8 mouse cellular contexts compared by ENCODE assay signal in the genomic region with DNA sequence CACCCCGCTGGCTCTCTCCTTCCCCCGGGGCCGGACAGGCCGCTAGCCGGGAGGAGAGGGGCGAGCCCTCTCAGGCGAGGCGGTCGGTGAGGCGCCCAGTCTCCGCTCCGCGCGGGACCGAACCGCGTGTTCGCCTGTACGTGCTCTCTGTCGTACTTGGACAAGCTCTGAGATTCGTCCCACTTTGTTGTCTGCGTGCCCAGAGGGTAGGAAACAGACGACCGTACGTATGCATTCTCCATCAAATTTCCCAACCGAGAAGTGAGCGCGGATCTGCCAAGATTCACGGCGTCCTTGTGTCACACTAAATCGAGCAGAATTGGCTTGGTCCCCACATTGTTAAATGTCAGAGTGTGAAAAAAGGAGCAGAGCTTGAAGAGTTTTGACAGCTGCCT. TPM values are rescaled to one million over a fixed set of nuclear protein-coding genes. Genes with fewer than 3 reads are reported as not detected.
DNase-seq lines count a peak whose midpoint lies in the region; ATAC-seq and TF ChIP-seq lines count a peak whose summit lies in the region.

No protein-coding gene starts in this region.

- TF ChIP-seq CTCF in kidney, adult 2 months (conservative IDR thresholded peaks at IDR 0.05; ENCODE audit: insufficient read depth, insufficient read length, low read depth, low read length) = no peak

- no peaks in the 10 kb centered on the region for H3K36me3 ChIP-seq in kidney, adult 2 months (ENCODE audit: control insufficient read depth, insufficient read depth, low read length)
- H3K36me3 ChIP-seq in embryonic facial prominence, embryonic 11.5 days (replicated peaks; ENCODE audit: control insufficient read depth, insufficient read depth, low read depth, low read length) = 0 out of 2 replicates have a peak, but pooled peaks cover under 1% of the 10 kb centered on the region
- H3K36me3 ChIP-seq in heart, embryonic 16.5 days (ENCODE audit: control insufficient read depth, insufficient read depth) = peaks cover under 1% of the 10 kb centered on the region; the same call in 1 of the 2 replicates
- H3K36me3 ChIP-seq in limb, embryonic 10.5 days = peaks cover 33% of the 10 kb centered on the region
- H3K36me3 ChIP-seq in midbrain, embryonic 11.5 days (ENCODE audit: control insufficient read depth, insufficient read depth, low read length) = peaks cover 3% of the 10 kb centered on the region; the same call in 1 of the 2 replicates

- H3K9ac ChIP-seq in embryonic facial prominence, embryonic 11.5 days (replicated peaks; ENCODE audit: low read length) = peak overlapping the region; percentile 90
- peak overlapping the region; percentile 95 for H3K9ac ChIP-seq in heart, embryonic 16.5 days (ENCODE audit: low read length)
- peak overlapping the region; percentile 86 for H3K9ac ChIP-seq in midbrain, embryonic 11.5 days (ENCODE audit: low read length)

- under 1% methylated on average over 31 of the region's 31 CpGs for WGBS in kidney, adult 2 months
- under 1% methylated on average over 23 of the region's 31 CpGs for WGBS in embryonic facial prominence, embryonic 11.5 days
- WGBS in heart, embryonic 16.5 days = under 1% methylated on average over 23 of the region's 31 CpGs
- under 1% methylated on average over 30 of the region's 31 CpGs for WGBS in limb, embryonic 10.5 days
- under 1% methylated on average over 25 of the region's 31 CpGs for WGBS in midbrain, embryonic 11.5 days

- H3K4me2 ChIP-seq in embryonic facial prominence, embryonic 11.5 days (ENCODE audit: low read depth, low read length) = peak overlapping the region; percentile 43
- peak overlapping the region; percentile 84 for H3K4me2 ChIP-seq in heart, embryonic 16.5 days (ENCODE audit: low read depth, low read length)
- peak overlapping the region; percentile 70 for H3K4me2 ChIP-seq in midbrain, embryonic 11.5 days

- peak overlapping the region; percentile 67 for H3K4me3 ChIP-seq in kidney, adult 2 months (ENCODE audit: insufficient read depth, low read depth, low read length)
- H3K4me3 ChIP-seq in embryonic facial prominence, embryonic 11.5 days (ENCODE audit: low read depth, low read length) = peak overlapping the region; percentile 90
- H3K4me3 ChIP-seq in heart, embryonic 16.5 days (ENCODE audit: low read length) = peak overlapping the region; percentile 96
- peak overlapping the region; percentile 89 for H3K4me3 ChIP-seq in limb, embryonic 10.5 days
- peak overlapping the region; percentile 93 for H3K4me3 ChIP-seq in midbrain, embryonic 11.5 days (ENCODE audit: low read depth, low read length)

- H3K4me1 ChIP-seq in kidney, adult 2 months (ENCODE audit: control insufficient read depth, insufficient read depth, low read length) = peaks cover 2% of the 10 kb centered on the region; the same call in 1 of the 2 replicates
- no peaks in the 10 kb centered on the region for H3K4me1 ChIP-seq in embryonic facial prominence, embryonic 11.5 days (ENCODE audit: control insufficient read depth, insufficient read depth, low read length)
- H3K4me1 ChIP-seq in heart, embryonic 16.5 days (ENCODE audit: control insufficient read depth, insufficient read depth, low read length) = peaks cover 17% of the 10 kb centered on the region
- H3K4me1 ChIP-seq in limb, embryonic 10.5 days = peaks cover 13% of the 10 kb centered on the region
- H3K4me1 ChIP-seq in midbrain, embryonic 11.5 days (ENCODE audit: control insufficient read depth, insufficient read depth, low read length) = peaks cover 10% of the 10 kb centered on the region

- ATAC-seq in embryonic facial prominence, embryonic 11.5 days (replicated peaks; ENCODE audit: insufficient number of reproducible peaks, low FRiP score, low TSS enrichment, low read depth) = peak; percentile 75
- ATAC-seq in heart, embryonic 16.5 days (replicated peaks; ENCODE audit: extremely low read depth, insufficient read depth, low FRiP score) = peak; percentile 70
- ATAC-seq in midbrain, embryonic 11.5 days (ENCODE audit: low FRiP score) = peak; percentile 82

- H3K27me3 ChIP-seq in kidney, adult 2 months (replicated peaks; ENCODE audit: control insufficient read depth, insufficient read depth, low read length) = no peaks in the 10 kb centered on the region
- no peaks in the 10 kb centered on the region for H3K27me3 ChIP-seq in embryonic facial prominence, embryonic 11.5 days (ENCODE audit: control insufficient read depth, insufficient read depth, low read length)
- H3K27me3 ChIP-seq in heart, embryonic 16.5 days (ENCODE audit: control insufficient read depth, insufficient read depth, low read length) = no peaks in the 10 kb centered on the region
- H3K27me3 ChIP-seq in limb, embryonic 10.5 days (ENCODE audit: low read depth, poor library complexity, severe bottlenecking) = no peaks in the 10 kb centered on the region
- H3K27me3 ChIP-seq in midbrain, embryonic 11.5 days (ENCODE audit: control insufficient read depth, insufficient read depth, low read length) = no peaks in the 10 kb centered on the region

- no peak overlapping the region; the same call in 1 of the 2 replicates for H3K27ac ChIP-seq in kidney, adult 2 months (ENCODE audit: insufficient read depth, low read depth, low read length)
- H3K27ac ChIP-seq in embryonic facial prominence, embryonic 11.5 days (replicated peaks; ENCODE audit: low read depth, low read length) = peak overlapping the region; percentile 90
- peak overlapping the region; percentile 96 for H3K27ac ChIP-seq in heart, embryonic 16.5 days (ENCODE audit: low read length)
- peak overlapping the region; percentile 93 for H3K27ac ChIP-seq in limb, embryonic 10.5 days
- peak overlapping the region; percentile 86 for H3K27ac ChIP-seq in midbrain, embryonic 11.5 days (ENCODE audit: low read depth, low read length)

- TF ChIP-seq POLR2A in kidney, adult 2 months (IDR thresholded peaks at IDR 0.05; ENCODE audit: low read depth, low read length) = no peak

- H3K9me3 ChIP-seq in embryonic facial prominence, embryonic 11.5 days (replicated peaks; ENCODE audit: control insufficient read depth, low read length) = no peaks in the 10 kb centered on the region
- H3K9me3 ChIP-seq in heart, embryonic 16.5 days (replicated peaks; ENCODE audit: control insufficient read depth, low read length) = no peaks in the 10 kb centered on the region
- no peaks in the 10 kb centered on the region for H3K9me3 ChIP-seq in limb, embryonic 10.5 days (replicated peaks)
- no peaks in the 10 kb centered on the region for H3K9me3 ChIP-seq in midbrain, embryonic 11.5 days (ENCODE audit: control insufficient read depth, low read length)

- DNase-seq in kidney, adult 2 months = peak; percentile 23
- no peak for DNase-seq in kidney, adult 18-20 months
- DNase-seq in MEL-GATA-1-ER (ENCODE audit: extremely low read depth, low read depth) = peak; percentile 18
- peak; percentile 22 for DNase-seq in embryonic facial prominence, embryonic 11.5 days (ENCODE audit: low spot score)
- DNase-seq in limb, embryonic 10.5 days (ENCODE audit: low spot score) = peak; percentile 65
- DNase-seq in midbrain, embryonic 11.5 days (ENCODE audit: low spot score, missing footprints) = peak; percentile 92
- no peak for DNase-seq in spleen, adult 12 weeks (ENCODE audit: low spot score)

RNA-seq across cellular contexts. Expression of a gene that starts 0.6 kb away (rescaled TPM):
- polyA plus RNA-seq in kidney, adult 2 months (2012; rRNA removed) = 15.8 and 16.3 TPM in 2 replicates
- 158 and 161 TPM in 2 replicates for polyA plus RNA-seq in embryonic facial prominence, embryonic 11.5 days (2014; fragmentation: Nextera tagmentation; extraction: Ambion mirVana)
- polyA plus RNA-seq in heart, embryonic 16.5 days (2015; fragmentation: Nextera tagmentation; extraction: Ambion mirVana) = 84.6 and 93.7 TPM in 2 replicates
- 124 TPM in 2 replicates for polyA plus RNA-seq in limb, embryonic 10.5 days (2016; fragmentation: Nextera tagmentation; extraction: Ambion mirVana)
- 144 and 149 TPM in 2 replicates for polyA plus RNA-seq in midbrain, embryonic 11.5 days (2014; fragmentation: Nextera tagmentation; extraction: Ambion mirVana)

RNA-seq across cellular contexts. Expression of a gene that starts 0.6 kb away (rescaled TPM):
- 1.8 TPM in 2 replicates for polyA plus RNA-seq in kidney, adult 2 months (2012; rRNA removed)
- 22.0 and 24.5 TPM in 2 replicates for polyA plus RNA-seq in embryonic facial prominence, embryonic 11.5 days (2014; fragmentation: Nextera tagmentation; extraction: Ambion mirVana)
- polyA plus RNA-seq in heart, embryonic 16.5 days (2015; fragmentation: Nextera tagmentation; extraction: Ambion mirVana) = 6.2 TPM in 2 replicates
- polyA plus RNA-seq in limb, embryonic 10.5 days (2016; fragmentation: Nextera tagmentation; extraction: Ambion mirVana) = 17.3 and 19.3 TPM in 2 replicates
- 29.1 and 29.6 TPM in 2 replicates for polyA plus RNA-seq in midbrain, embryonic 11.5 days (2014; fragmentation: Nextera tagmentation; extraction: Ambion mirVana)

Comparison
In these comparisons a context has a peak if more than half of its experiments do, and no peak if none do; other contexts are left out.
1. DNase-seq: peak in kidney, adult 2 months (single experiment), MEL-GATA-1-ER (single experiment), embryonic facial prominence, embryonic 11.5 days (single experiment), limb, embryonic 10.5 days (single experiment) and midbrain, embryonic 11.5 days (single experiment); none in kidney, adult 18-20 months (single experiment) and spleen, adult 12 weeks (single experiment).
2. Peak in every context shown above with its lines, with median percentiles within 50 percentile points of each other: H3K4me3 ChIP-seq, ATAC-seq, H3K4me2 ChIP-seq and H3K9ac ChIP-seq.